8 mouse cellular contexts compared by ENCODE assay signal in the genomic region with DNA sequence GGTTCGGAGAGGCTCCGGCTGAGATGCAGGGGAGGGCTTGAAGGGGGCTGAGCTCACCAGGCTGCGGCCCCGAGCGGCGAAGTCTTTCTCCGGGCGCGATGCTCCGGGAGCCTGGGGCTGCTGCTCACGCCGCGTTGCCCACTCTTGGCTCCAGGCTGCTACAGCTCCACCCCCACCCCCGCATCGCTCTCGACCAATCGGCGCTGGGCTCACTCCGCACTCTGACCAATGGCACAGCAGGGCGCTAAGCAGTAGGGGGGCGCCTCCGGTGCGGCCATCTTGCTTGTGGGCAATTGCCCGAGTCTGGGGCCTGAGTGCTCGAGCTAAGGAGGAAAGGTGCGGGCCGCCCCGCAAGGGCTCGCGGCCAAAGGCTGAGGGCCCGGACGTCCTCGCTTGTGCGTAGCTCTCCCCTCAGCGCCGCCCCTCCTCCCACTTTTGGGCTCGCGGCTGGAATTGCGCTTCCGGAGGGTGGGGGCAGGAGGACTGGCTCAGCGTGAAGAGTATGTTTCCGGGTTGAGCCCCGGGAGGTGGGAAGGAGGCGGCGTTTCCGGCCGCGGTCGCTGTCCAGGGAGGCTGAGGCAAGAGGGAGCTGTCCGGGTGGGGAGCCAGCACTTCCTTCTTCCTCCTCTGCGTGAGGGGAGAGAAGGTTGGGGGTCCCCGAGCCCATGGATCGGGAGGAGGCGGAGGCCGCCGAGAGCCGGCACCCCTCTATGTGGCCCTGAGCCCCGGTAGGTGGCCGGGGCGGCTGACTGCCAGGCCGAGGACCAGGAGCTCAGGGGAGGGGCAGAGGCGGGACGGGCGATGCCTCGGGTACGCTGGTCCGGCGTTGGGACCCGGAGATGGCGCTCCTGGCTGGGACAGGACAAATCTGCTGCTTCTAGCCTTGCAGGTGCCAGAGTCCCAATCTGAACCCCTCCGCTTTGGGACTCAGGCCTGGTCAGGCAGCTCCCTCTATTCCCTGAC. TPM values are rescaled to one million over a fixed set of nuclear protein-coding genes. Genes with fewer than 3 reads are reported as not detected.
DNase-seq lines count a peak whose midpoint lies in the region; ATAC-seq and TF ChIP-seq lines count a peak whose summit lies in the region.

Gene Ncdn, minus strand, starts transcription at position 171 of the 963 bp plus-strand sequence.
Gene AU040320, plus strand, starts transcription at position 277 of the 963 bp plus-strand sequence.

- H3K4me2 ChIP-seq in CH12.LX (ENCODE audit: insufficient read depth, low read depth, poor library complexity, severe bottlenecking) = peak within 1 kb of the TSS; percentile 99
- H3K4me2 ChIP-seq in forebrain, embryonic 12.5 days = peak within 1 kb of the TSS; percentile 99
- H3K4me2 ChIP-seq in heart, postnatal 0 days (ENCODE audit: low read depth, low read length) = peak within 1 kb of the TSS; percentile 90
- H3K4me2 ChIP-seq in liver, postnatal 0 days (ENCODE audit: low read depth, low read length) = peak within 1 kb of the TSS; percentile 89
- peak within 1 kb of the TSS; percentile 97 for H3K4me2 ChIP-seq in neural tube, embryonic 14.5 days (ENCODE audit: low read depth, low read length)

- peaks cover 30 to 48% of the 10 kb centered on the region in 2 experiments for H3K36me3 ChIP-seq in CH12.LX (replicated peaks in 1 of 2; ENCODE audit: control insufficient read depth in 1 of 2, insufficient read depth in 1 of 2, low read length in 1 of 2)
- H3K36me3 ChIP-seq in forebrain, embryonic 12.5 days (replicated peaks) = peaks cover 34% of the 10 kb centered on the region
- H3K36me3 ChIP-seq in heart, postnatal 0 days (replicated peaks; ENCODE audit: control insufficient read depth, insufficient read depth, low read length) = peaks cover 13% of the 10 kb centered on the region; the same call in 1 of the 2 replicates
- peaks cover 8% of the 10 kb centered on the region; the same call in 1 of the 2 replicates for H3K36me3 ChIP-seq in liver, postnatal 0 days (replicated peaks; ENCODE audit: insufficient read depth, low read length)
- peaks cover 17% of the 10 kb centered on the region for H3K36me3 ChIP-seq in neural tube, embryonic 14.5 days (ENCODE audit: control insufficient read depth, insufficient read depth, low read length)

- peak within 1 kb of the TSS; percentile 44 for H3K27ac ChIP-seq in CH12.LX (ENCODE audit: insufficient read depth, low read depth)
- H3K27ac ChIP-seq in forebrain, embryonic 12.5 days = peak within 1 kb of the TSS; percentile 97
- peak within 1 kb of the TSS; percentile 87 for H3K27ac ChIP-seq in heart, postnatal 0 days (ENCODE audit: low read depth)
- peak within 1 kb of the TSS; percentile 95 for H3K27ac ChIP-seq in liver, postnatal 0 days (ENCODE audit: low read depth)
- H3K27ac ChIP-seq in neural tube, embryonic 14.5 days (ENCODE audit: low read depth, low read length) = peak within 1 kb of the TSS; percentile 96

- dilution Hi-C loops in CH12.LX (cut with MboI; ENCODE audit: extremely low pct_ligation_motif_present, extremely low pct_unique_long_range_greater_than_20kb, low sequenced_read_pairs) = no loop called here

- H3K27me3 ChIP-seq in CH12.LX (replicated peaks) = no peaks in the 10 kb centered on the region
- no peaks in the 10 kb centered on the region for H3K27me3 ChIP-seq in forebrain, embryonic 12.5 days
- no peaks in the 10 kb centered on the region for H3K27me3 ChIP-seq in heart, postnatal 0 days (ENCODE audit: control insufficient read depth, insufficient read depth, low read length)
- no peaks in the 10 kb centered on the region for H3K27me3 ChIP-seq in liver, postnatal 0 days (ENCODE audit: insufficient read depth, low read length)
- no peaks in the 10 kb centered on the region for H3K27me3 ChIP-seq in neural tube, embryonic 14.5 days (ENCODE audit: control insufficient read depth, insufficient read depth, low read length)

- H3K9me3 ChIP-seq in CH12.LX (replicated peaks; ENCODE audit: low read length) = no peaks in the 10 kb centered on the region
- no peaks in the 10 kb centered on the region for H3K9me3 ChIP-seq in forebrain, embryonic 12.5 days
- no peaks in the 10 kb centered on the region for H3K9me3 ChIP-seq in heart, postnatal 0 days (replicated peaks; ENCODE audit: control insufficient read depth, low read length)
- H3K9me3 ChIP-seq in liver, postnatal 0 days (ENCODE audit: low read length) = no peaks in the 10 kb centered on the region
- no peaks in the 10 kb centered on the region for H3K9me3 ChIP-seq in neural tube, embryonic 14.5 days (ENCODE audit: control insufficient read depth, low read length)

- no peak for TF ChIP-seq RAD21 in CH12.LX (IDR thresholded peaks at IDR 0.05; ENCODE audit: low read depth, low read length)

- H3K9ac ChIP-seq in CH12.LX (ENCODE audit: insufficient read depth, low read depth) = peak within 1 kb of the TSS; percentile 86
- peak within 1 kb of the TSS; percentile 91 for H3K9ac ChIP-seq in forebrain, embryonic 12.5 days
- peak within 1 kb of the TSS; percentile 67 for H3K9ac ChIP-seq in heart, postnatal 0 days (replicated peaks; ENCODE audit: low read depth, low read length)
- peak within 1 kb of the TSS; percentile 96 for H3K9ac ChIP-seq in liver, postnatal 0 days (replicated peaks)
- H3K9ac ChIP-seq in neural tube, embryonic 14.5 days (replicated peaks; ENCODE audit: low read depth, low read length) = peak within 1 kb of the TSS; percentile 69

- H3K4me3 ChIP-seq in CH12.LX (replicated peaks in 1 of 3; ENCODE audit: low read depth in 2 of 3, low read length in 2 of 3, poor library complexity in 1 of 3) = peak within 1 kb of the TSS; percentile 79 to 87 (median 83)
- H3K4me3 ChIP-seq in forebrain, embryonic 12.5 days (replicated peaks) = peak within 1 kb of the TSS; percentile 76
- peak within 1 kb of the TSS; percentile 95 for H3K4me3 ChIP-seq in heart, postnatal 0 days (ENCODE audit: low read depth, low read length)
- peak within 1 kb of the TSS; percentile 70 for H3K4me3 ChIP-seq in liver, postnatal 0 days (ENCODE audit: low read depth, low read length)
- H3K4me3 ChIP-seq in neural tube, embryonic 14.5 days (ENCODE audit: low read depth, low read length) = peak within 1 kb of the TSS; percentile 67

- ATAC-seq in forebrain, embryonic 12.5 days (ENCODE audit: low FRiP score) = peak; percentile 99
- peak; percentile 98 for ATAC-seq in heart, postnatal 0 days (ENCODE audit: insufficient read depth, low read depth)
- peak; percentile 99 for ATAC-seq in liver, postnatal 0 days
- ATAC-seq in neural tube, embryonic 14.5 days (ENCODE audit: low read depth) = peak; percentile 96

- under 1% methylated on average over 61 of the region's 71 CpGs for WGBS in forebrain, embryonic 12.5 days
- WGBS in heart, postnatal 0 days = under 1% methylated on average over 63 of the region's 71 CpGs
- WGBS in large intestine, adult 2 months = under 1% methylated on average over 71 of the region's 71 CpGs
- WGBS in liver, postnatal 0 days (ENCODE audit: insufficient replicate concordance) = 2% methylated on average over 65 of the region's 71 CpGs
- under 1% methylated on average over 70 of the region's 71 CpGs for WGBS in neural tube, embryonic 14.5 days

- H3K79me2 ChIP-seq in CH12.LX (replicated peaks; ENCODE audit: control insufficient read depth, extremely low read depth, insufficient read depth, poor library complexity, severe bottlenecking) = peaks cover 17% of the 10 kb centered on the region

- TF ChIP-seq CTCF in CH12.LX (conservative IDR thresholded peaks at IDR 0.05 in 1 of 2, IDR thresholded peaks at IDR 0.05 in 1 of 2; ENCODE audit: low read depth in 2 of 2, low read length in 2 of 2) = no peak
- no peak for TF ChIP-seq CTCF in heart, postnatal 0 days (IDR thresholded peaks at IDR 0.05; ENCODE audit: low read depth)
- TF ChIP-seq CTCF in liver, postnatal 0 days (IDR thresholded peaks at IDR 0.05; ENCODE audit: low read depth) = no peak

- TF ChIP-seq POLR2A in CH12.LX (IDR thresholded peaks at IDR 0.05; ENCODE audit: low read depth, low read length) = peak; percentile 78

- in situ Hi-C loops in CH12.LX (cut with MboI; ENCODE audit: low pct_ligation_motif_present, low pct_unique_long_range_greater_than_20kb, low sequenced_read_pairs) = no loop called here

- DNase-seq in CH12.LX (ENCODE audit: extremely low read depth) = peak; percentile 95
- DNase-seq in c-Kit-positive CD71-positive TER-119-negative erythroid progenitor cells, embryonic 14.5 days (ENCODE audit: low read depth) = peak; percentile 90
- peak; percentile 93 for DNase-seq in heart, postnatal 0 days (ENCODE audit: low spot score)
- no peak for DNase-seq in large intestine, adult 2 months (ENCODE audit: low read depth, low spot score)
- DNase-seq in liver, postnatal 0 days = peak; percentile 96
- peak; percentile 97 for DNase-seq in testis, postnatal 10 days (ENCODE audit: low spot score)

- peaks cover 11 to 46% of the 10 kb centered on the region in 2 experiments for H3K4me1 ChIP-seq in CH12.LX (ENCODE audit: control insufficient read depth in 1 of 2, insufficient read depth in 2 of 2)
- H3K4me1 ChIP-seq in forebrain, embryonic 12.5 days = peaks cover 53% of the 10 kb centered on the region
- H3K4me1 ChIP-seq in heart, postnatal 0 days (ENCODE audit: control insufficient read depth, insufficient read depth) = peaks cover 24% of the 10 kb centered on the region
- H3K4me1 ChIP-seq in liver, postnatal 0 days (ENCODE audit: insufficient read depth) = peaks cover 16% of the 10 kb centered on the region
- H3K4me1 ChIP-seq in neural tube, embryonic 14.5 days (ENCODE audit: control insufficient read depth, insufficient read depth, low read length) = peaks cover 42% of the 10 kb centered on the region

- TF ChIP-seq EP300 in CH12.LX (IDR thresholded peaks at IDR 0.05; ENCODE audit: low read length) = no peak
- TF ChIP-seq EP300 in heart, postnatal 0 days (IDR thresholded peaks at IDR 0.05; ENCODE audit: low read depth) = peak; percentile 94
- TF ChIP-seq EP300 in liver, postnatal 0 days (IDR thresholded peaks at IDR 0.05; ENCODE audit: low read depth) = peak; percentile 86

RNA-seq across cellular contexts. Expression of gene Ncdn, which starts in this region (rescaled TPM):
- total RNA-seq in CH12.LX (2012; rRNA removed) (30.6 and 37.1 TPM in 2 replicates), CH12.LX (2014; rRNA removed) (18.6 and 18.7 TPM in 2 replicates)
- polyA plus RNA-seq in CH12.LX (2012; ENCODE audit: insufficient read length, low read depth) = 36.3 and 41.2 TPM in 2 replicates
- 46.4 and 52.3 TPM in 2 replicates for polyA plus RNA-seq in forebrain, embryonic 12.5 days (2016; fragmentation: Nextera tagmentation; extraction: Ambion mirVana)
- 29.0 and 36.2 TPM in 2 replicates for total RNA-seq in heart, postnatal 0 days (2014; rRNA removed; ENCODE audit: low replicate concordance)
- polyA plus RNA-seq in heart, postnatal 0 days (2015; fragmentation: Nextera tagmentation; extraction: Ambion mirVana) = 11.0 TPM in 2 replicates
- polyA plus RNA-seq in large intestine, adult 2 months (2012; rRNA removed) = 26.4 and 26.9 TPM in 2 replicates
- polyA plus RNA-seq in liver, postnatal 0 days (2015; fragmentation: Nextera tagmentation; extraction: Ambion mirVana) = 4.2 and 4.8 TPM in 2 replicates
- 110 and 111 TPM in 2 replicates for polyA plus RNA-seq in neural tube, embryonic 14.5 days (2014; fragmentation: Nextera tagmentation; extraction: Ambion mirVana)

RNA-seq across cellular contexts. Expression of gene AU040320, which starts in this region (rescaled TPM):
- total RNA-seq in CH12.LX (2012; rRNA removed) (12.7 and 17.0 TPM in 2 replicates), CH12.LX (2014; rRNA removed) (3.0 and 3.1 TPM in 2 replicates)
- 14.7 and 15.2 TPM in 2 replicates for polyA plus RNA-seq in CH12.LX (2012; ENCODE audit: insufficient read length, low read depth)
- polyA plus RNA-seq in forebrain, embryonic 12.5 days (2016; fragmentation: Nextera tagmentation; extraction: Ambion mirVana) = 32.9 and 33.5 TPM in 2 replicates
- total RNA-seq in heart, postnatal 0 days (2014; rRNA removed; ENCODE audit: low replicate concordance) = 50.6 and 69.0 TPM in 2 replicates
- 15.7 and 16.6 TPM in 2 replicates for polyA plus RNA-seq in heart, postnatal 0 days (2015; fragmentation: Nextera tagmentation; extraction: Ambion mirVana)
- polyA plus RNA-seq in large intestine, adult 2 months (2012; rRNA removed) = 72.5 and 135 TPM in 2 replicates
- polyA plus RNA-seq in liver, postnatal 0 days (2015; fragmentation: Nextera tagmentation; extraction: Ambion mirVana) = 8.5 and 9.5 TPM in 2 replicates
- polyA plus RNA-seq in neural tube, embryonic 14.5 days (2014; fragmentation: Nextera tagmentation; extraction: Ambion mirVana) = 43.2 and 47.2 TPM in 2 replicates

Comparison
In these comparisons a context has a peak if more than half of its experiments do, and no peak if none do; other contexts are left out.
1. H3K27ac ChIP-seq: peak in every context shown above with its lines; median percentile 97 in forebrain, embryonic 12.5 days; 96 in neural tube, embryonic 14.5 days; 95 in liver, postnatal 0 days; 87 in heart, postnatal 0 days; 44 in CH12.LX.